Mouse (Mus musculus) B cell, adult (primary cell): ENCODE data around the gene Rab7b. TPM values are rescaled to one million over a fixed set of nuclear protein-coding genes. Genes with fewer than 3 reads are reported as not detected.

Experiments used
- total RNA-seq: library from RNA; stranded (reverse); gene quantifications from 4 replicates; pipeline ENCODE4 v1.2.4, GENCODE M21; 2023; ENCODE audit not compliant: inconsistent age

Gene Rab7b
- total RNA-seq, result 0.42 to 1.1 TPM (median 0.67 TPM) in 4 replicates

DNA sequence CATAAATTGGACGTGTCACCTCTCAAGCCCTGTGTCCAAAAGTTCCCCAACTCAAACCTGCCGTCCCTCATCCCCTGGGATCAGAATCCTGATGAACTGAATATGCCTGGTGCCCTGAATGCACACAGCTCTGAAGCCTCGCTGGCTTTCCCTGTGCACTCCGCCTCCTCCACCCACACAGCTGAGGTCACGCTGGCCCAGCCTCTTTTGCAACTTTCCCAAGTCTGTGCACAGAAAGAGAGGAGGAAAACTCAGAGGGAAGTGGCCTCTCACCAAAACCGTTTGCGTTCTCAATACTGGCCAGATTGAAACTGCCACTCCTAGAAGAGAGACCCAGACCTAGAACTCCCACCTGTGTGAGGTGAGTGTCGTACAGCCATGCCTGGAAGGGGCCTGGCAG lies at the start of gene Rab7b:
Gene Rab7b, plus strand, starts transcription at position 221 of the 400 bp plus-strand sequence.

DNA sequence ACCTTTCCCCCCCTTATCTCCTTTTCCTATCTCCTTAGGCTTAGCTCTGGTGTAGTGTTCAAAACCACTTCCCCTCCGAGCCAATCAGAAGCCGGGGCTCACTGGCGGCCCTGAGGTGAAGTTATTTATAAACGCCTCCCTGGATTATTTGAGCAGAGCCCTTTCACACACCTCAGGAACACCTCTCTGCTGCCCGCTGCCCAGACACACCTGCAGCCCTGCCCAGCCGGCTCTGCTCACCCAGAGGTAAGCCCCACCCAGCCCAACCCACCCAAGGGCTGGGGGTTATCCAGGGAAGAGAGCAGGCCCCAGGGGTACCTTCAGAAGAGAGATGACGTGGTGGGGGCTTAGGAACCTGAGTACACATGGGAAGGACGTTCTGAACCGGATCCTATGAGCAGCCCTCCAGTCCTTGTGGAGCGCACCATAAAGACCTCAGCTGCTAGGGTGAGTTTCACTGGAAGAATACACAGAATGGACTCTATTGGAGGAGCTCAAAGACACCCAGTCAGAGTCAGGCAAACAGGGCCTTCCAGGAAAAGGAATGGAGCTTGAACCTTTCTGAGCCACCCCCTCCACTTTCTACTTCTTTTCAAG lies 55.5 kb downstream of the Rab7b start, which contains the start of gene Slc26a9:
Gene Slc26a9, plus strand, starts transcription at position 155 of the 597 bp plus-strand sequence.

Other genes starting within 250 kb of the Rab7b start
- 32.2 to 36.1 TPM (median 34.5 TPM) in 4 replicates for gene Srgap2, start 161.3 kb upstream of the Rab7b start, total RNA-seq
- 0.29 to 0.60 TPM (median 0.43 TPM) in 4 replicates for gene Fam72a, start 160.8 kb upstream of the Rab7b start, total RNA-seq
- gene Avpr1b, start 89.5 kb upstream of the Rab7b start, total RNA-seq, result not detected in 4 replicates
- gene Ctse, start 50.4 kb upstream of the Rab7b start, total RNA-seq, result 127 to 150 TPM (median 135 TPM) in 4 replicates
- gene Slc26a9, start 55.3 kb downstream of the Rab7b start, total RNA-seq, result 0.27 TPM in 1 of 4 replicates, not detected in the others
- not detected in 4 replicates for gene Pm20d1, start 108.7 kb downstream of the Rab7b start, total RNA-seq
- gene Slc41a1, start 138.8 kb downstream of the Rab7b start, total RNA-seq, result 35.8 to 43.3 TPM (median 42.4 TPM) in 4 replicates
- gene Rab29, start 178.5 kb downstream of the Rab7b start, total RNA-seq, result 14.0 to 18.3 TPM (median 16.7 TPM) in 4 replicates
- gene Nucks1, start 221.8 kb downstream of the Rab7b start, total RNA-seq, result 88.1 to 97.5 TPM (median 94.8 TPM) in 4 replicates